Mouse (Mus musculus): Measurements from ENCODE around the gene Sh2b1. TPM values are rescaled to one million over a fixed set of nuclear protein-coding genes. Genes with fewer than 3 reads are reported as not detected.

Sh2b1 gene
- total and polyA plus RNA-seq, 2 experiments from 2014 or later, result 46.8 to 63.9 TPM

- H3K4me3 ChIP-seq (ENCODE audit: low read depth, low read length), result no peak overlapping the region
Observed at GRCm38 (mm10) chr7:126417045-126417444, 58.2 kb downstream of the Sh2b1 start.

More at GRCm38 (mm10) chr7:126417045-126417444, 58.2 kb downstream of the Sh2b1 start:
- Histone ChIP-seq H3K9ac (replicated peaks; ENCODE audit: low read length, poor library complexity, severe bottlenecking) (no peak overlapping the region), H3K4me2 (ENCODE audit: low read depth, low read length, poor library complexity, severe bottlenecking) (no peak overlapping the region), H3K27me3 (ENCODE audit: insufficient read depth, low read length) (no peaks in the 10 kb centered on the region), H3K36me3 (ENCODE audit: insufficient read depth, low read length) (no peaks in the 10 kb centered on the region), H3K9me3 (ENCODE audit: low read length) (no peaks in the 10 kb centered on the region), H3K27ac (ENCODE audit: low read depth, low read length) (no peak overlapping the region), H3K4me1 (ENCODE audit: insufficient read depth, low read length) (no peaks in the 10 kb centered on the region)
- DNase-seq (ENCODE audit: low spot score) (no peak), ATAC-seq (ENCODE audit: low FRiP score) (no peak)
- WGBS, result 13% methylated on average over 8 of the region's 8 CpGs
- TF ChIP-seq CTCF (IDR thresholded peaks at IDR 0.05), result no peak

Other genes with a start within 250 kb of the Sh2b1 start
- 535 and 557 TPM in 2 replicates for gene Sbk1, start 202.8 kb downstream of the Sh2b1 start, total RNA-seq (2014; rRNA removed)
- 183 and 184 TPM in 2 replicates for gene Sbk1, start 202.8 kb downstream of the Sh2b1 start, polyA plus RNA-seq (2015; fragmentation: Nextera tagmentation; extraction: Ambion mirVana)
- gene Lat, start 105.9 kb downstream of the Sh2b1 start, total RNA-seq (2014; rRNA removed), result 0.42 TPM in 1 of 2 replicates, not detected in the other
- gene Lat, start 105.9 kb downstream of the Sh2b1 start, polyA plus RNA-seq (2015; fragmentation: Nextera tagmentation; extraction: Ambion mirVana), result 0.39 and 0.69 TPM in 2 replicates
- gene Spns1, start 98.0 kb downstream of the Sh2b1 start, total RNA-seq (2014; rRNA removed), result 97.1 and 119 TPM in 2 replicates
- gene Spns1, start 98.0 kb downstream of the Sh2b1 start, polyA plus RNA-seq (2015; fragmentation: Nextera tagmentation; extraction: Ambion mirVana), result 88.9 and 89.5 TPM in 2 replicates
- gene Nfatc2ip, start 78.7 kb downstream of the Sh2b1 start, total RNA-seq (2014; rRNA removed), result 6.0 and 6.7 TPM in 2 replicates
- 2.3 and 2.4 TPM in 2 replicates for gene Nfatc2ip, start 78.7 kb downstream of the Sh2b1 start, polyA plus RNA-seq (2015; fragmentation: Nextera tagmentation; extraction: Ambion mirVana)
- gene Cd19, start 60.5 kb downstream of the Sh2b1 start, total RNA-seq (2014; rRNA removed), result not detected in 2 replicates
- 0.23 TPM in 1 of 2 replicates, not detected in the other for gene Cd19, start 60.5 kb downstream of the Sh2b1 start, polyA plus RNA-seq (2015; fragmentation: Nextera tagmentation; extraction: Ambion mirVana)
- 20.3 and 21.0 TPM in 2 replicates for gene Rabep2, start 46.7 kb downstream of the Sh2b1 start, total RNA-seq (2014; rRNA removed)
- gene Rabep2, start 46.7 kb downstream of the Sh2b1 start, polyA plus RNA-seq (2015; fragmentation: Nextera tagmentation; extraction: Ambion mirVana), result 18.5 and 18.7 TPM in 2 replicates
- 0.14 and 0.33 TPM in 2 replicates for gene Atp2a1, start 12.3 kb downstream of the Sh2b1 start, total RNA-seq (2014; rRNA removed)
- 0.35 and 0.56 TPM in 2 replicates for gene Atp2a1, start 12.3 kb downstream of the Sh2b1 start, polyA plus RNA-seq (2015; fragmentation: Nextera tagmentation; extraction: Ambion mirVana)
- gene Tufm, start 11.9 kb upstream of the Sh2b1 start, total RNA-seq (2014; rRNA removed), result 68.6 and 86.2 TPM in 2 replicates
- 101 and 106 TPM in 2 replicates for gene Tufm, start 11.9 kb upstream of the Sh2b1 start, polyA plus RNA-seq (2015; fragmentation: Nextera tagmentation; extraction: Ambion mirVana)
- 80.5 and 84.0 TPM in 2 replicates for gene Atxn2l, start 28.0 kb upstream of the Sh2b1 start, total RNA-seq (2014; rRNA removed)
- gene Atxn2l, start 28.0 kb upstream of the Sh2b1 start, polyA plus RNA-seq (2015; fragmentation: Nextera tagmentation; extraction: Ambion mirVana), result 52.1 and 65.4 TPM in 2 replicates
- gene Eif3c, start 91.0 kb upstream of the Sh2b1 start, total RNA-seq (2014; rRNA removed), result 111 and 123 TPM in 2 replicates
- gene Eif3c, start 91.0 kb upstream of the Sh2b1 start, polyA plus RNA-seq (2015; fragmentation: Nextera tagmentation; extraction: Ambion mirVana), result 179 and 213 TPM in 2 replicates
- 0.38 TPM in 1 of 2 replicates, not detected in the other for gene Apobr, start 109.5 kb upstream of the Sh2b1 start, total RNA-seq (2014; rRNA removed)
- 0.58 and 0.82 TPM in 2 replicates for gene Apobr, start 109.5 kb upstream of the Sh2b1 start, polyA plus RNA-seq (2015; fragmentation: Nextera tagmentation; extraction: Ambion mirVana)
- gene Cln3, start 110.4 kb upstream of the Sh2b1 start, total RNA-seq (2014; rRNA removed), result 32.1 and 38.9 TPM in 2 replicates
- gene Cln3, start 110.4 kb upstream of the Sh2b1 start, polyA plus RNA-seq (2015; fragmentation: Nextera tagmentation; extraction: Ambion mirVana), result 23.9 and 31.2 TPM in 2 replicates
- gene Il27, start 119.5 kb upstream of the Sh2b1 start, total RNA-seq (2014; rRNA removed), result not detected in 2 replicates
- gene Il27, start 119.5 kb upstream of the Sh2b1 start, polyA plus RNA-seq (2015; fragmentation: Nextera tagmentation; extraction: Ambion mirVana), result not detected in 2 replicates
- 5.7 and 9.9 TPM in 2 replicates for gene Nupr1, start 155.4 kb upstream of the Sh2b1 start, total RNA-seq (2014; rRNA removed)
- 16.9 and 21.4 TPM in 2 replicates for gene Nupr1, start 155.4 kb upstream of the Sh2b1 start, polyA plus RNA-seq (2015; fragmentation: Nextera tagmentation; extraction: Ambion mirVana)
- gene Sgf29, start 173.9 kb upstream of the Sh2b1 start, total RNA-seq (2014; rRNA removed), result 44.4 and 46.6 TPM in 2 replicates
- gene Sgf29, start 173.9 kb upstream of the Sh2b1 start, polyA plus RNA-seq (2015; fragmentation: Nextera tagmentation; extraction: Ambion mirVana), result 48.0 and 56.0 TPM in 2 replicates
- 18.4 and 21.1 TPM in 2 replicates for gene Sult1a1, start 201.0 kb upstream of the Sh2b1 start, total RNA-seq (2014; rRNA removed)
- gene Sult1a1, start 201.0 kb upstream of the Sh2b1 start, polyA plus RNA-seq (2015; fragmentation: Nextera tagmentation; extraction: Ambion mirVana), result 17.5 and 18.8 TPM in 2 replicates
- 50.2 and 160 TPM in 2 replicates for gene Bola2, start 220.0 kb upstream of the Sh2b1 start, total RNA-seq (2014; rRNA removed)
- gene Bola2, start 220.0 kb upstream of the Sh2b1 start, polyA plus RNA-seq (2015; fragmentation: Nextera tagmentation; extraction: Ambion mirVana), result 143 and 146 TPM in 2 replicates
- gene Slx1b, start 220.4 kb upstream of the Sh2b1 start, total RNA-seq (2014; rRNA removed), result 21.7 and 25.0 TPM in 2 replicates
- 10.9 and 11.1 TPM in 2 replicates for gene Slx1b, start 220.4 kb upstream of the Sh2b1 start, polyA plus RNA-seq (2015; fragmentation: Nextera tagmentation; extraction: Ambion mirVana)
- gene Coro1a, start 232.4 kb upstream of the Sh2b1 start, total RNA-seq (2014; rRNA removed), result 87.1 and 98.9 TPM in 2 replicates
- gene Coro1a, start 232.4 kb upstream of the Sh2b1 start, polyA plus RNA-seq (2015; fragmentation: Nextera tagmentation; extraction: Ambion mirVana), result 93.4 and 105 TPM in 2 replicates